In genomic region chr11:19135375-19136050, GRCm38 (mm10) we compare ENCODE assay signal across 29 mouse cellular contexts.
"Had no signal": no experiment of that assay in that cellular context is flagged by ENCODE, and none has a peak within 500 bp of the region (broad histone marks: within the 10 kb centered on the region; RNA-seq: fewer than 3 reads in every experiment).

No protein-coding gene starts in this region.

- H3K4me1 ChIP-seq: hindbrain, embryonic 10.5 days; limb, embryonic 12.5 days; liver, embryonic 13.5 days; liver, embryonic 15.5 days had no signal

- H3K4me2 ChIP-seq: heart, embryonic 11.5 days; heart, embryonic 13.5 days; heart, embryonic 15.5 days; hindbrain, embryonic 12.5 days; hindbrain, embryonic 14.5 days; kidney, embryonic 15.5 days; limb, embryonic 12.5 days; liver, embryonic 11.5 days; liver, embryonic 13.5 days; liver, embryonic 15.5 days had no signal

- H3K36me3 ChIP-seq: heart, embryonic 13.5 days; heart, embryonic 15.5 days; hindbrain, embryonic 10.5 days; hindbrain, embryonic 12.5 days; kidney, embryonic 15.5 days; limb, embryonic 10.5 days; limb, embryonic 12.5 days; liver, embryonic 13.5 days; liver, embryonic 15.5 days had no signal

- DNase-seq: gastrocnemius, adult 2 months; gastrocnemius, postnatal 10 days; gastrocnemius, postnatal 25 days; heart, adult 11 months; heart, adult 2 months; heart, postnatal 14 days; heart, postnatal 36 days; kidney, adult 11 months; kidney, adult 2 months; kidney, adult 9 months; kidney, postnatal 14 days; kidney, postnatal 36 days; liver; liver, embryonic 13.5 days had no signal

- H3K9me3 ChIP-seq: heart, embryonic 13.5 days; heart, embryonic 15.5 days; hindbrain, embryonic 10.5 days; hindbrain, embryonic 12.5 days; kidney, embryonic 15.5 days; limb, embryonic 10.5 days; limb, embryonic 12.5 days; liver, embryonic 13.5 days; liver, embryonic 15.5 days had no signal

- ATAC-seq: hindbrain, embryonic 16.5 days; intestine, embryonic 16.5 days had no signal

- H3K27ac ChIP-seq: gastrocnemius, adult 2 months; heart, adult 2 months; heart, embryonic 13.5 days; heart, embryonic 15.5 days; hindbrain, embryonic 10.5 days; hindbrain, embryonic 12.5 days; hindbrain, embryonic 14.5 days; kidney, embryonic 15.5 days; kidney, postnatal 0 days; left cerebral cortex, adult 2 months; limb, embryonic 10.5 days; limb, embryonic 12.5 days; liver, embryonic 13.5 days; liver, embryonic 15.5 days had no signal

- H3K9ac ChIP-seq: heart, embryonic 13.5 days; heart, embryonic 15.5 days; hindbrain, embryonic 12.5 days; hindbrain, embryonic 14.5 days; kidney, embryonic 15.5 days; limb, embryonic 12.5 days; liver, embryonic 13.5 days; liver, embryonic 15.5 days had no signal

- H3K4me3 ChIP-seq: gastrocnemius, adult 2 months; heart, adult 2 months; heart, embryonic 13.5 days; heart, embryonic 15.5 days; hindbrain, embryonic 10.5 days; hindbrain, embryonic 12.5 days; kidney, embryonic 15.5 days; left cerebral cortex, adult 2 months; limb, embryonic 10.5 days; limb, embryonic 12.5 days; liver, embryonic 13.5 days; liver, embryonic 15.5 days had no signal

- H3K27me3 ChIP-seq: heart, embryonic 13.5 days; heart, embryonic 15.5 days; hindbrain, embryonic 12.5 days; kidney, embryonic 15.5 days; limb, embryonic 12.5 days; liver, embryonic 13.5 days; liver, embryonic 15.5 days had no signal
